Mouse (Mus musculus): Measurements from ENCODE around the gene Kdm8. TPM values are rescaled to one million over a fixed set of nuclear protein-coding genes. Genes with fewer than 3 reads are reported as not detected.

The Kdm8 gene
- polyA plus RNA-seq (2014; fragmentation: Nextera tagmentation; extraction: Ambion mirVana), result 15.2 and 16.0 TPM in 2 replicates

DNA sequence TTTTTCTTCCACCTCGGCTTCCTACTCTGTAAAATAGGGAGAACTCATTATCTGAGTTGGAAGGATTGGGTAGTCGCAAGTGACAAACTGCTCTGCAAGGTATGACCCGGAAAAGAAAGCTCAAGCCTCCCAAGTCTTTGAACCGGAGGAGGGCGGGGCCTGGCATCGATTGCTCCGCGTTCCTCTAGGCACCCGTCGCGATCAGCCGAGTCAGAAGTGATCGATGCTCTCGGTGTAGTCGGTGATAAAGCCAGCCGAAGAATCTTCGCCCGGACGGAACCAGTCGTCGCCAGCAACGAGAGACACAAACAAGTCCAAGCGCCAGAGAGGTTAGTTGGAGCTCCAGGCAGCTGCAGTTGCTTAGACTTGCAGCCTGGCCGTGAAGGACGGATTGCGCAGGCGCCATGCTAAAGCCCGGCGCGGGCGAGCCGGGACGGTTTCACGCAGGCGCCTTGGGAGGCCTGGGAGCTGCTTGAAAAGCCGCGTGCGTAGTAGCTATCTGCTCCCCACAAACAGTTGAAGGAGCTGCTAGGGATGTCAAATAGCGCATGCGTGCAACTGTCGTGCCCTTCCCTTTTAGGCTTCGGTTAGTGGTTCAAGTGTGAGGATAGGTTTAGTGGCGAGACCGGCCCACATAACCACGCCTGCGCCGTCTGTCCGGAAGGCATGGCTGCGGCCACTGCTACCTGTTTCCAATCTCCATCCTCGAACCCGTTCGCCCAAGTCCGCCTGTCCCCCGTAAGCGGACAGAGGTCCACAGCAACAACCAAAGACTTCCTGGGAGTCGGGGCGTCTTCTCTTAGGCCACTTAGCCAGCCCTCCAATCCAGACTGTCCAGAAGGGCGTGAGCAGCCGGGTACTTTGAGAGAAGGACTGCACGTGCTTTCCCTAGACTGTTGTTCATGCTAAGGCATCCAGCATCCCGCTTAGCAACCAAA is at the start of gene Kdm8:
Kdm8 (plus strand) TSS at position 213 of the 938 bp plus-strand sequence.
- no peaks in the 10 kb centered on the region; the same call in 1 of the 2 replicates for H3K36me3 ChIP-seq (ENCODE audit: control insufficient read depth, insufficient read depth, low read length)
- peak within 1 kb of the TSS; percentile 86 for H3K27ac ChIP-seq (replicated peaks; ENCODE audit: low read depth, low read length)
- H3K4me2 ChIP-seq (ENCODE audit: low read depth, severe bottlenecking), result peak within 1 kb of the TSS; percentile 84
- H3K9me3 ChIP-seq (ENCODE audit: control insufficient read depth, low read length), result no peaks in the 10 kb centered on the region
- peak within 1 kb of the TSS; percentile 79 for H3K9ac ChIP-seq (ENCODE audit: low read length)
- DNase-seq (ENCODE audit: low spot score) (peak; percentile 95), ATAC-seq (ENCODE audit: insufficient number of reproducible peaks, low FRiP score, low TSS enrichment, low read depth) (peak; percentile 93)
- WGBS, result 3% methylated on average over 61 of the region's 61 CpGs
- H3K4me3 ChIP-seq (ENCODE audit: low read depth, low read length), result peak within 1 kb of the TSS; percentile 48
- 0 out of 2 replicates have a peak, but pooled peaks cover 2% of the 10 kb centered on the region for H3K4me1 ChIP-seq (ENCODE audit: control insufficient read depth, insufficient read depth, low read length)
- no peaks in the 10 kb centered on the region for H3K27me3 ChIP-seq (ENCODE audit: control insufficient read depth, insufficient read depth, low read length)

DNA sequence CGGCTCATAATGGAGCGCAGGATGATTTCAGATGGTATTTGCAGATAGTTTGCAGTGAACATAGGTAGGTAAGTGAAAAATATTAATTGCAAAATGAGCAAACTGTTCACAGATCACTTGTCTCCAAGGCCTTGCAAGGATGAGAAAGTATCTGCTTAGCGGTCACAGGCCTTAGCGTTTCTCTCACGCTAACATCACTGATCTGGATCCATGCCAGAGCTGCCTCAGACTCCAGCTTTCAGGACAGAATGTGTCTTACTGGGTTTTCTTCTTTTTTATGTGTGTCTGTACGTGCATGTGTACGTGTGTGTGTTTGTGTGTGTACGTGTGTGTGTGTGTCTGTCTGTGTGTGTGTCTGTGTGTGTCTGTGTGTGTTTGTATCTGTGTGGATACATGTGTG is 46.4 kb upstream of the Kdm8 start:
- no peaks in the 10 kb centered on the region for H3K9me3 ChIP-seq (ENCODE audit: control insufficient read depth, low read length)
- no peak overlapping the region for H3K4me2 ChIP-seq (ENCODE audit: low read depth, severe bottlenecking)
- no peaks in the 10 kb centered on the region for H3K27me3 ChIP-seq (ENCODE audit: control insufficient read depth, insufficient read depth, low read length)
- H3K4me3 ChIP-seq (ENCODE audit: low read depth, low read length), result no peak overlapping the region
- H3K4me1 ChIP-seq (ENCODE audit: control insufficient read depth, insufficient read depth, low read length), result 0 out of 2 replicates have a peak, but pooled peaks cover 4% of the 10 kb centered on the region
- H3K9ac ChIP-seq (ENCODE audit: low read length), result no peak overlapping the region
- ATAC-seq (ENCODE audit: insufficient number of reproducible peaks, low FRiP score, low TSS enrichment, low read depth), result no peak
- whole genome bisulfite sequencing, result 88% methylated on average over 8 of the region's 8 CpGs
- DNase-seq (ENCODE audit: low spot score), result no peak
- H3K27ac ChIP-seq (replicated peaks; ENCODE audit: low read depth, low read length), result no peak overlapping the region
- no peaks in the 10 kb centered on the region for H3K36me3 ChIP-seq (ENCODE audit: control insufficient read depth, insufficient read depth, low read length)

DNA sequence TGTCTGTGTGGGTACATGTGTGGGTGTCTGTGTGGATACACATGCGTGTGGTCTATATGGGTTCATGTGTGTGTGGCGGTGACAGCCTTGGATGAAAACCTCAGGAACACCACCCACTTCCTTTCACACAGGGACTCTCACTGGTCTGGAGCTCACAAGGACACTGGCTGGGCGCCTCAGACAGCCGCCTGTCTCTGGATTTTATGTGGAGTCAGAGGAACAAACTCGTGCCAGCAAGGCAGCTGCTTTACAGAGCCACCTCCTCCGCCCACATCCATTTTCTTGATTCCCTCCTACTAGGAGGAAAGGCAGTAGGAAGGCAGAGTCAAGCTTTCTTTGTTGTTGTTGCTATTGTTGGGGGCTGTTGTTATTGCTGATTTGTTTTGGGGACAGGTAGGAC is 45.8 kb upstream of the Kdm8 start:
- no peaks in the 10 kb centered on the region for H3K9me3 ChIP-seq (ENCODE audit: control insufficient read depth, low read length)
- H3K27ac ChIP-seq (replicated peaks; ENCODE audit: low read depth, low read length), result no peak overlapping the region
- no peaks in the 10 kb centered on the region for H3K27me3 ChIP-seq (ENCODE audit: control insufficient read depth, insufficient read depth, low read length)
- DNase-seq (ENCODE audit: low spot score), result no peak
- no peak overlapping the region for H3K9ac ChIP-seq (ENCODE audit: low read length)
- no peak overlapping the region for H3K4me3 ChIP-seq (ENCODE audit: low read depth, low read length)
- H3K36me3 ChIP-seq (ENCODE audit: control insufficient read depth, insufficient read depth, low read length), result no peaks in the 10 kb centered on the region
- WGBS, result 72% methylated on average over 6 of the region's 6 CpGs
- H3K4me1 ChIP-seq (ENCODE audit: control insufficient read depth, insufficient read depth, low read length), result 0 out of 2 replicates have a peak, but pooled peaks cover 4% of the 10 kb centered on the region
- no peak for ATAC-seq (ENCODE audit: insufficient number of reproducible peaks, low FRiP score, low TSS enrichment, low read depth)
- no peak overlapping the region for H3K4me2 ChIP-seq (ENCODE audit: low read depth, severe bottlenecking)

DNA sequence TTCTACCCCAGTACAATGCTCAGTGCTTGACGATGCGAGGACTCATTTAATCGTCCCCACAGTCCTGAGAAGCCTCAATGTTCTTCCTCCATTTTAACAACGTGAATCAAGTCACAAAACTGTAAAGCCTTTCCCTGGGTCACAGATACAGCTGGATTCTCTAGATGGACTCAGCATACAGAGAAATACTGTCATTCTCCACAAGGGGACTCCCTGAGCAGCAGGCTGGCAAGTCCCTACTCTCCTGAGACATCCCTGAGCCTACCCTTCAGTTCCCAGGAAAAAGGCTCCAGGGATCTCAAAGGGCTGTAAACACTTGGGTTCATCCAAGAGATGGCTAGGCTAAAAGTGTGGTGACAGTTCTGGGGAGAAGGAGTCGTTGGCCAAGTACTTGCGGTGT is 37.3 kb upstream of the Kdm8 start:
- no peaks in the 10 kb centered on the region for H3K9me3 ChIP-seq (ENCODE audit: control insufficient read depth, low read length)
- ATAC-seq (ENCODE audit: insufficient number of reproducible peaks, low FRiP score, low TSS enrichment, low read depth), result no peak
- no peak overlapping the region for H3K27ac ChIP-seq (replicated peaks; ENCODE audit: low read depth, low read length)
- H3K4me3 ChIP-seq (ENCODE audit: low read depth, low read length), result no peak overlapping the region
- no peaks in the 10 kb centered on the region for H3K4me1 ChIP-seq (ENCODE audit: control insufficient read depth, insufficient read depth, low read length)
- H3K9ac ChIP-seq (ENCODE audit: low read length), result no peak overlapping the region
- H3K4me2 ChIP-seq (ENCODE audit: low read depth, severe bottlenecking), result no peak overlapping the region
- no peak for DNase-seq (ENCODE audit: low spot score)
- WGBS, result 78% methylated on average over 6 of the region's 6 CpGs
- no peaks in the 10 kb centered on the region for H3K27me3 ChIP-seq (ENCODE audit: control insufficient read depth, insufficient read depth, low read length)
- H3K36me3 ChIP-seq (ENCODE audit: control insufficient read depth, insufficient read depth, low read length), result no peaks in the 10 kb centered on the region

DNA sequence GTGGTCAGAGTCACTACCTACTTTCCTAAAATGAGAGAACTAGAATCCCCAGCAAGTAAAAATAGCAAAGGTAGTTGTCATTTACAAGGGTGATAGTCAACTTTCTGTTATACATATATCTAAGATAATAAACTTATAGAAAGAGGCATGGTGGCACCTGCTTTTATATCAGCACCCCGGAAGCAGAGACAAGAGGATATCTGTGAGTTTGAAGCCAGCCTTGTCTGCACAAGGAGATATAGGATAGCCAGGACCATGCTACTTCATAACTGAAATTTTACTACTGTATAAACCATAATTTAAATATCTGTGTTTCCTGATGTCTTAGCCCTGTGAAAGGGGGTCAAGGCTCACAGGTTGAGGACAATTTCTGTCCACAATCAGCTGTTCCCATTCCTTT is 29.4 kb upstream of the Kdm8 start:
- no peaks in the 10 kb centered on the region for H3K36me3 ChIP-seq (ENCODE audit: control insufficient read depth, insufficient read depth, low read length)
- H3K27me3 ChIP-seq (ENCODE audit: control insufficient read depth, insufficient read depth, low read length), result no peaks in the 10 kb centered on the region
- no peak overlapping the region for H3K27ac ChIP-seq (replicated peaks; ENCODE audit: low read depth, low read length)
- H3K9me3 ChIP-seq (ENCODE audit: control insufficient read depth, low read length), result no peaks in the 10 kb centered on the region
- WGBS, result 90% methylated on average over 1 of the region's 1 CpGs
- H3K4me2 ChIP-seq (ENCODE audit: low read depth, severe bottlenecking), result no peak overlapping the region
- H3K9ac ChIP-seq (ENCODE audit: low read length), result no peak overlapping the region
- H3K4me3 ChIP-seq (ENCODE audit: low read depth, low read length), result no peak overlapping the region
- no peak for ATAC-seq (ENCODE audit: insufficient number of reproducible peaks, low FRiP score, low TSS enrichment, low read depth)
- H3K4me1 ChIP-seq (ENCODE audit: control insufficient read depth, insufficient read depth, low read length), result no peaks in the 10 kb centered on the region
- no peak for DNase-seq (ENCODE audit: low spot score)

DNA sequence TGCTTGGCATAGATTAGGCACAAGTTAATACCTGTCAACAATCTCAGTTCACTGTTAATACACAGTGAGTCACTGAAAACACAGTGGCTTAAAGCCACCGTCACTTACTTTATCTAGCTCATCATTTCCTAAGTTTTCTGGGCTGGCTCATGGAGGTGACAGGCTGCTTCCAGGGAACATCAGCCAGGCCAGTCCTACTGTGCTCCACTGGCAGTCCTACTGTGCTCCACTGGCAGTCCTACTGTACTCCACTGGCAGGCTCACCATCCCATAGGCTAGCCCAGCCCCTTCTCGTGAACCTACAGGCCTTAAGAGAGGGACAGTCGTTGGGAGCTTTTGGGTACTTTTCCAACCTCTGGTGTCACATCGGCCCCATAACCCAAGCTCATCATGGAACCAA is 28.7 kb upstream of the Kdm8 start:
- no peaks in the 10 kb centered on the region for H3K36me3 ChIP-seq (ENCODE audit: control insufficient read depth, insufficient read depth, low read length)
- no peak for DNase-seq (ENCODE audit: low spot score)
- H3K4me2 ChIP-seq (ENCODE audit: low read depth, severe bottlenecking), result no peak overlapping the region
- H3K27ac ChIP-seq (replicated peaks; ENCODE audit: low read depth, low read length), result no peak overlapping the region
- H3K9ac ChIP-seq (ENCODE audit: low read length), result no peak overlapping the region
- no peaks in the 10 kb centered on the region for H3K27me3 ChIP-seq (ENCODE audit: control insufficient read depth, insufficient read depth, low read length)
- 88% methylated on average over 4 of the region's 4 CpGs for WGBS
- no peak for ATAC-seq (ENCODE audit: insufficient number of reproducible peaks, low FRiP score, low TSS enrichment, low read depth)
- no peaks in the 10 kb centered on the region for H3K4me1 ChIP-seq (ENCODE audit: control insufficient read depth, insufficient read depth, low read length)
- no peaks in the 10 kb centered on the region for H3K9me3 ChIP-seq (ENCODE audit: control insufficient read depth, low read length)
- H3K4me3 ChIP-seq (ENCODE audit: low read depth, low read length), result no peak overlapping the region

DNA sequence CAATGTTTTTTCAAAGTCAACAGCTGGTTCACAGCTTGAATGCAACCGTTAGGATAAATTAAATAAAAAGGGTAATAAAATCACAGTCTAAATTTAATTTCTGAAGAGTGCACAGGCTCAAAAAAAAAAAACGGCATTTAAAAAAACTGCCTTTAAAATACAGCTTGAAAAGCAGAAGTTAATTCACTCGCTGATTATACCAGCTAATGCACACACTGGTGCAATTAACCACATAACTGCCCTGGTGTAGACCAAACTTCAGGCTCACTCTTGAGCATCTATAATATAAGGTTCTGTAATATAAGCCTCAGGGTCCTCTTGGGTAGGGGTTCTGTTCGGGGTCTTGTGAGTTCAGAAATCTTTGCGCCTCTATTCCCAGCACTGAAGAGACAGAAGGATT is 27.7 kb upstream of the Kdm8 start:
- 64% methylated on average over 5 of the region's 5 CpGs for WGBS
- Histone ChIP-seq H3K27me3 (ENCODE audit: control insufficient read depth, insufficient read depth, low read length) (no peaks in the 10 kb centered on the region), H3K4me3 (ENCODE audit: low read depth, low read length) (no peak overlapping the region), H3K9me3 (ENCODE audit: control insufficient read depth, low read length) (no peaks in the 10 kb centered on the region), H3K4me1 (ENCODE audit: control insufficient read depth, insufficient read depth, low read length) (no peaks in the 10 kb centered on the region), H3K27ac (replicated peaks; ENCODE audit: low read depth, low read length) (no peak overlapping the region), H3K36me3 (ENCODE audit: control insufficient read depth, insufficient read depth, low read length) (no peaks in the 10 kb centered on the region), H3K9ac (ENCODE audit: low read length) (no peak overlapping the region), H3K4me2 (ENCODE audit: low read depth, severe bottlenecking) (no peak overlapping the region)
- DNase-seq (ENCODE audit: low spot score), result no peak
- ATAC-seq (ENCODE audit: insufficient number of reproducible peaks, low FRiP score, low TSS enrichment, low read depth), result no peak

DNA sequence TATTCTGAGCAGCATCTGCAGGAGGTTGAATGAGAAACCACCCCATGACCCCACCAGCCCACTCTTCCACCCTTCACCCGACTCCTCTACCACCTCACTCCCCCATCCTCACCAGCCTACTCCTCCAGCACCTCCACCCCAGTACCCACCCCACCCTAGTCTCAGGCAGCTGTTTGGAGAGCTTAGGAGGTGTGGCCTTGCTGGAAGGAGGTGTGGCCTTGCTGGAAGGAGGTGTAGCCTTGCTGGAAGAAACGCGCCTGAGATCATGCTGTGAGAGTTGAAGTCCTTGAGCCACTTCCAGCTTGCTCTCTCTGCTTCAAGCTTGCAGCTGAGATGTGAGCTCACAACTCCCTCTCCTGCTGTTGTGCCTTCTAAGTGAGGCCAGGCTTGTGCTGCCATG is 26.1 kb upstream of the Kdm8 start:
- Histone ChIP-seq H3K4me2 (ENCODE audit: low read depth, severe bottlenecking) (no peak overlapping the region), H3K27ac (replicated peaks; ENCODE audit: low read depth, low read length) (no peak overlapping the region), H3K36me3 (ENCODE audit: control insufficient read depth, insufficient read depth, low read length) (no peaks in the 10 kb centered on the region), H3K27me3 (ENCODE audit: control insufficient read depth, insufficient read depth, low read length) (no peaks in the 10 kb centered on the region), H3K4me1 (ENCODE audit: control insufficient read depth, insufficient read depth, low read length) (no peaks in the 10 kb centered on the region), H3K9ac (ENCODE audit: low read length) (no peak overlapping the region), H3K4me3 (ENCODE audit: low read depth, low read length) (no peak overlapping the region), H3K9me3 (ENCODE audit: control insufficient read depth, low read length) (no peaks in the 10 kb centered on the region)
- WGBS, result 17% methylated on average over 3 of the region's 3 CpGs
- ATAC-seq (ENCODE audit: insufficient number of reproducible peaks, low FRiP score, low TSS enrichment, low read depth), result no peak; the same call in 1 of the 2 replicates
- DNase-seq (ENCODE audit: low spot score), result no peak
